Mouse (Mus musculus): ENCODE data around the gene Tox2. TPM values are rescaled to one million over a fixed set of nuclear protein-coding genes. Genes with fewer than 3 reads are reported as not detected.

Gene Tox2
- total RNA-seq (2021), result 1 to 10 TPM; 8.0 to 9.5 TPM
- long read RNA-seq, experiment 1, partial matches to known transcripts, result 3 of 4 reads
- long read RNA-seq, experiment 1, other reads (novel, unspliced or antisense), result 0 of 4 reads
- long read RNA-seq, experiment 2, partial matches to known transcripts, result 1 of 9 reads
- long read RNA-seq, experiment 2, other reads (novel, unspliced or antisense), result 5 of 9 reads

- DNase-seq (ENCODE audit: low spot score in 2 of 2), result peak; percentile 13 to 25
Observed at GRCm38 (mm10) chr2:163202884-163203634, at the start of gene Tox2. TSS of gene Tox2 (plus strand) at chr2:163203125.

GRCm38 (mm10) chr2:163154673-163155072 is 48.3 kb upstream of the Tox2 start:
- no peak for DNase-seq (ENCODE audit: low spot score in 2 of 2)

- DNase-seq (ENCODE audit: low spot score in 2 of 2), result no peak
Observed at GRCm38 (mm10) chr2:163158979-163159378, 43.9 kb upstream of the Tox2 start.

GRCm38 (mm10) chr2:163164461-163164990 is 38.4 kb upstream of the Tox2 start:
- no peak for DNase-seq (ENCODE audit: low spot score in 2 of 2)

GRCm38 (mm10) chr2:163166067-163166805 is 36.7 kb upstream of the Tox2 start:
- DNase-seq (ENCODE audit: low spot score in 2 of 2), result peak in 1 of 2 experiments; percentile 23

- no peak for DNase-seq (ENCODE audit: low spot score in 2 of 2)
Observed at GRCm38 (mm10) chr2:163171891-163172290, 31.0 kb upstream of the Tox2 start.

- no peak for DNase-seq (ENCODE audit: low spot score in 2 of 2)
Observed at GRCm38 (mm10) chr2:163174066-163174465, 28.9 kb upstream of the Tox2 start.

GRCm38 (mm10) chr2:163175831-163176230 is 27.1 kb upstream of the Tox2 start:
- no peak for DNase-seq (ENCODE audit: low spot score in 2 of 2)

- no peak for DNase-seq (ENCODE audit: low spot score in 2 of 2)
Observed at GRCm38 (mm10) chr2:163176502-163176901, 26.4 kb upstream of the Tox2 start.

GRCm38 (mm10) chr2:163187552-163187951 is 15.4 kb upstream of the Tox2 start:
- no peak for DNase-seq (ENCODE audit: low spot score in 2 of 2)

- DNase-seq (ENCODE audit: low spot score in 2 of 2), result no peak
Observed at GRCm38 (mm10) chr2:163189596-163189995, 13.3 kb upstream of the Tox2 start.

- no peak for DNase-seq (ENCODE audit: low spot score in 2 of 2)
Observed at GRCm38 (mm10) chr2:163190004-163190441, 12.9 kb upstream of the Tox2 start.

GRCm38 (mm10) chr2:163192485-163192884 is 10.4 kb upstream of the Tox2 start:
- no peak for DNase-seq (ENCODE audit: low spot score in 2 of 2)

GRCm38 (mm10) chr2:163194015-163194414 is 8.9 kb upstream of the Tox2 start:
- DNase-seq (ENCODE audit: low spot score in 2 of 2), result no peak

- DNase-seq (ENCODE audit: low spot score in 2 of 2), result no peak
Observed at GRCm38 (mm10) chr2:163194543-163194942, 8.4 kb upstream of the Tox2 start.

- DNase-seq (ENCODE audit: low spot score in 2 of 2), result no peak
Observed at GRCm38 (mm10) chr2:163195106-163195833, 7.7 kb upstream of the Tox2 start.

- DNase-seq (ENCODE audit: low spot score in 2 of 2), result no peak
Observed at GRCm38 (mm10) chr2:163195834-163196145, 7.1 kb upstream of the Tox2 start.

GRCm38 (mm10) chr2:163201897-163202296 is 1.0 kb upstream of the Tox2 start:
- DNase-seq (ENCODE audit: low spot score in 2 of 2), result no peak

GRCm38 (mm10) chr2:163202553-163202883 is 407 bp upstream of the Tox2 start:
- no peak for DNase-seq (ENCODE audit: low spot score in 2 of 2)

GRCm38 (mm10) chr2:163203635-163204547 is 966 bp downstream of the Tox2 start:
- no peak for DNase-seq (ENCODE audit: low spot score in 2 of 2)
